Mouse (Mus musculus) G1E-ER4 (cell line): ENCODE results near the gene Ugt1a10. TPM values are rescaled to one million over a fixed set of nuclear protein-coding genes. Genes with fewer than 3 reads are reported as not detected.

Source experiments
- GATA1 ChIP-seq: IDR thresholded peaks from one replicate; pipeline ENCODE4 v1.8.0; 2012; ENCODE audit warnings: low read length, inconsistent platforms
- polyA plus RNA-seq: library from polyadenylated mRNA; stranded (reverse); fragments of >175 nt; gene quantifications from 2 replicates; pipeline ENCODE4 v1.2.3, GENCODE M21; 2012

Gene Ugt1a10
- polyA plus RNA-seq, 1 experiment: not detected

DNA sequence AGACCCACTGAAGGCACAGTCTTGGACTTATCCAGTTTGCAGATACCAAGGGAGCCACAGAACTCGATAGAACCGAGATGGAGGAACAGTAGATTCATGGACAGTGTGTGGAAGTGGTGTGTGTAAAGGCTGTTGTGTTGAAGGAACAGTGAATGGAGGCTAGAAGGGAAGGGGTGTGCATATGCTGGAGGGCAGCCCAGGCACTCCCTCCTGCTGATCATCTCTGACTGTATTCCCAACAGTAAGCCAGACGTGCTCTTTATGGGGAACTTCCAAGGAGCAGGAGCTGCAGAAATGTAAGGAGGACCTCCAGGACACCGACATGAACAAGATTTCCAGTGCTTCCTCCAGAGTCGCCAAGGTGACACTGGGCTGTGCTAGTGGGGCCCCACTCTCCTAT, 194.8 kb downstream of the Ugt1a10 start:
- TF ChIP-seq GATA1: no peak

DNA sequence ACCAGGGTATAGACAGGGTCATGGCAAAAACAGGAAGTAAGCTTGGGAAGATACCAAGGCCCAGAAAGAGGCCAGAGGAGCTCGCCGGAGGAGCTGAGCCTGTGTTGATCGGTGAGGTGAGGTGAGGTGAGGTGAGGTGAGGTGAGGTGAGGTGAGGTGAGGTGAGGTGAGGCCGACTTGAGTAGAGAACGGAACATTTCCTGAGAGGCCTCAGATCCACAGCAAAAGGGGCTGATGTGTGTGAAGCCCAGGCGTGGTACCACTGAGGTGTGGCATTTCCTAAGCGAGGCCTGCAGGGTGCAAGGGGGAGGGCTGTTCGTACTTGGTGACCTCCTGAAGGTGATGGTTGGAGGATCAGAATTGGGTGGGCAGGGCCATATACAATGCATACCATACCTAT, 197.9 kb downstream of the Ugt1a10 start:
- no peak for TF ChIP-seq GATA1

GRCm38 (mm10) chr1:88253540-88253939, 198.4 kb downstream of the Ugt1a10 start:
- no peak for TF ChIP-seq GATA1

DNA sequence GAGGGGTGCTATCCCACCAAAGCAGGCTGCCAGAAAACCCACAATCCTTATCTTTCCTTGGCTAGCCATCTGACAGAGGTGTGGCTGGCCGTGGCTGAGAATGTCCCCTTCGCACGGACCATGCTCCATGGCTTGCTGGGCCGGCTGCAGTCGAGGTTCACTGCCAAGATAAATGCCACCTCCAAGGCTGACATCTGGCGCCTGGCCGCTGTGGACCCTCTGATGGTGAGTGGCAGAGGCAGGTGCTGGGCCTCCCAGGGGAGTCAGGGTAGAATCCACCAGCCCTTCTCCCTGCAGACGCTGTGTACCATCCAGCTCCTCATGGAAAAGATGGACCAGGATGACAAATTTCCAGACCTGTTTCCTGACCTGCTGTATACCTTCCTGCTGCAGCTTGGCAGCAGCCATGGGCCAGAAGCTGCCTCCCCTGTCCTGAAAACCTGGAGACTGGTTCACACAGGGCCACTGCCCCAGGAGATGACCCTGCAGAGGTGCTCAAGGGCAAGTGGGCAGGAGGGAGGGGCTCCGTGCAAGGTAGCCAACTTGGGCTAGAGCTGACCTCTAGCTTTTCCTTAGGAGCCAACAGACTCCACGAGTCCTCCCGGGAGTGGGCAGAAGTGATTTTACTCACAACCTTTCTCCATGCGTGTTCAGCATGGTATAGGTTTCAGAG, 199.7 kb downstream of the Ugt1a10 start:
- no peak for TF ChIP-seq GATA1

DNA sequence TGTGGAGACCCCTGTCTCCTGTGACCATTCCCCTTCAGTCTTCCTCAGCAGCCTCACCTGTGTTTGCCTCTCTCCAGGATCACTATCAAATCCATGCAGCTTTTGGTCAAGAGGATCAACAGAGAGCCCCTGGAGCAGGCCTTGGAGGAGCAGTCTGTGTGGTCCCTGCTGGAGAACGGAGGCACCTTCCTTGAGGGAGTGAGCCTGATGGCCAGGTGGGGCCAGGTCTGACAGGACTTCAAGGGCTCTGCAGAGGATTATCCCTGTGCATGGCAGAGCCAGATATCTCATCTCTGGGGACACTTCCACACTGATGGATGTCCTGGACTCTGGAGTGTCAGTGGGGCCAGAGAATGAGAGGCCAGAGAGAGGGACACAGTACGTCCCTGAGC, 200.3 kb downstream of the Ugt1a10 start:
- no peak for TF ChIP-seq GATA1

- no peak for TF ChIP-seq GATA1
Measured at GRCm38 (mm10) chr1:88255989-88256754, 201.0 kb downstream of the Ugt1a10 start.

DNA sequence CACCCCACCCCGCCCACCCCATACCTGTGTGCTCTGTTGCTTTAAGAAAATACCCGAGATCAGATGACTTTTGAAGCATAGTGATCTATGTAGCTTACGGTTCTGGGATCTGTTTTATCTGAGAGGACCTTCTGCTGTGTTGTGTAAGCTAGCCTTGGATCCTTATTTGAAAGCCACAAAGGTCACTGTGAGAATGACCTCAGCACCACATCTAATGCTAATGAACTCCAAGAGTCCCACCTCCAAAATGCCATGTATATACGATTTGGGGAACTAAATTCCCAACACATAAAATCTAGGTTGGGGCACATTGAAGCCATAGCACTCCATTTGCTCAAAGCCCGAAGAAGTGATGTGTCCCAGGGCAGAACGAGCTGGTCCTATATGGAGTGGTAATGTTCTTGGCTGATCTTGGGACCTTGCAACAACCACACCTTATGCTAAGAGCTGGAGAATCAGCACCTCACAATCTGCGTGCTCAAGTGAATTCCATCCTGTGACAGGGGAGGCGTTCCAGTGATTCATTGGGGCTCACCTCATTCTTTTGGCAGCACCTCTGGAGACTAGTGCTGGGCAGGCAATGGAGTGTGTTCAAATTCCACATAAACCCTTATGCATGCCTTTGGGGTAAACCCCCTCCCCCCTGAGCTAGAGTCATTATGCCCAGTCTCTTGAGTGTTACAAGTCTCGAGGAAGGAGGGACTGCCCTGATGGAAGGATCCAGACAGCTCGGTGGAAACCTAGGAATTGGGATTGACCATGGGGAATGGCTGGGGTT, 201.9 kb downstream of the Ugt1a10 start:
- TF ChIP-seq GATA1: no peak

DNA sequence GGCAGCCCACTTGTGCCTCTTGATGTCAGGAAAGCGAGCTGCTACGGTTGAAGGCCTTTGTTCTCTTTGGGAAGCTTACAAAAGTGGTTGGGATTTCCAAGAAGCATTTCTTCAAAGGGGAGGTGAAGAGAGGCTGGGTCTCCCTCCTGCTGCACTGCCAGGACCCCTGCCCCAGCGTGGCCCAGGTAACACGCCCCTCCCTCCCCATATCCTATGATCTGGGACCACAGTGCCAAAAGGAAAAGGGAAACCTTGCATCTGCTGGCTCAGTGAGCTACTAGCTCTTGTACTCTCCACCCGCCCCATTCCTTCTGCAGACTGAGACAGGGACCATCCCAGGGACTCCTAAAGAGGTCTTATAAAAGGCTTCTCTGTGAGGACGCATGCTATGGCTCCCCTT, 202.5 kb downstream of the Ugt1a10 start:
- no peak for TF ChIP-seq GATA1

GRCm38 (mm10) chr1:88258361-88258760, 203.2 kb downstream of the Ugt1a10 start:
- no peak for TF ChIP-seq GATA1

DNA sequence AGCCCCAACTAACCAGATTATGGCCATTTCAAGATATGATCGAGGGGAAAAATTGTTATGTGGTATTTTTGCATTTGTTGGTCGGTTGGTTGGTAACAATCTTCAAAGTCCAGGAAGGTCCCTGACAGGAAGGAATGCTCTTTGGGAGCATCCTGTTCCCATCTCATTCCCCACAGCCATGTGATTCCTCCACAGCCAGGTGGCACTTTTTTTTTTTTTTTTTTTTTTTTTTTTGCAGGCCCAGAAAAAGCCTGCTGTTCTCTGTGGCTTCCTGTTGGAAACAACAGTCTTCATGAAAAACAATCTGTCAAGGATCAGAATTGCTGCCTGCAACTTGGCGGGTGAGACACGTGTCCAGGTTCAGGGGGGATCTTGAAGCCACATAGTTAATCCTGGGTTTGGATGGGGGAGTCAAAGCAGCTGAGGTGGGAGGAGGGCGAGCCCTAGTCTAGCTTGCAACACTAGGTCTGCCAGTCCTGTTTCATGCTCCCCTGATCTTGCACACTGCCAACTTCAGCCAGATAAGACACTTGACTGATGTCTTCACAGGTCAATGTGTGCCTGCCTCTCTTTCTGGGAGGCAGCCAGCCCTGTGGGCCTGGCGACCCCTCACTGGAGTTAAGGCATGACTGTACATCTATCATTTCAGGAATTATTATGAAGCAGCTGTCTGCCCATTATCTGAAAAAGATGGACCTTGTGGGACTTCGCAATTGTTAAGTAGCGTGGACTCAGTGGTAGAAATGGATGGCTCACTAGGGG, 203.9 kb downstream of the Ugt1a10 start:
- no peak for TF ChIP-seq GATA1

GRCm38 (mm10) chr1:88259643-88260024, 204.4 kb downstream of the Ugt1a10 start:
- no peak for TF ChIP-seq GATA1

- no peak for TF ChIP-seq GATA1
Measured at GRCm38 (mm10) chr1:88260114-88260513, 204.9 kb downstream of the Ugt1a10 start.

- TF ChIP-seq GATA1: no peak
Measured at GRCm38 (mm10) chr1:88260604-88261377, 205.6 kb downstream of the Ugt1a10 start.

DNA sequence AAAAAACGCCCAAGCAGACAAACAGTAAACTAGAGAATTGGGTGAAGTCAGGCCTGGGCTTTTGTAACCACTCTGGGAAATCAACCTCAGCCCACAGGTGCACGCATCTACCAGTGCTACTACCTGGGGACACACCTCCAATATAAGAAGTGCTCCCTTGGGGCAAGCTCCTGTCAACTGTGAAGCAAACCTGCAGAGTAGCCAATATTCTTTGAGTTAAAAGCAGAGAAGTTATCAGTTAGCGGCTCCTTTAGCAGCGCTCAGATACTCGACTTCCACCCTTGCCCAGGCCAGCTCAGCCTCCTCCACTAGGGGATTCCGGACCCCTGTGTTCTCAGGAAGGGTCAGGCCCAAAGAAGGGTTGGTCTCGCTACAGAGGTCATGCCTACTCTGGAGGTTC, 206.5 kb downstream of the Ugt1a10 start:
- no peak for TF ChIP-seq GATA1

- no peak for TF ChIP-seq GATA1
Measured at GRCm38 (mm10) chr1:88262255-88262654, 207.1 kb downstream of the Ugt1a10 start.
